Mouse (Mus musculus) granulocyte monocyte progenitor cell, adult 5-6 weeks (primary cell): ENCODE data around the gene 1600002K03Rik. TPM values are rescaled to one million over a fixed set of nuclear protein-coding genes. Genes with fewer than 3 reads are reported as not detected.
A peak's percentile ranks its signal among the peaks of the same experiment; 100 is the strongest.

Experiments used
- ATAC-seq: replicated peaks from 2 replicates; pipeline ENCODE4 v1.8.0; 2016; ENCODE audit warnings: mild to moderate bottlenecking, moderate TSS enrichment, inconsistent platforms; ENCODE audit not compliant: poor library complexity, severe bottlenecking
- total RNA-seq, 2 experiments: library from RNA; stranded (forward) in 1 of 2; stranded (reverse) in 1 of 2; fragments of 200-712, 200-1000 nt in 1 of 2; fragments of >200 nt in 1 of 2; fragmentation: Nextera tagmentation in 1 of 2; gene quantifications; 2 replicates each; pipeline ENCODE4 v1.2.3; 2014 to 2017

Gene 1600002K03Rik
- total RNA-seq, 2 experiments from 2014 or later = 11.2 to 43.4 TPM

DNA sequence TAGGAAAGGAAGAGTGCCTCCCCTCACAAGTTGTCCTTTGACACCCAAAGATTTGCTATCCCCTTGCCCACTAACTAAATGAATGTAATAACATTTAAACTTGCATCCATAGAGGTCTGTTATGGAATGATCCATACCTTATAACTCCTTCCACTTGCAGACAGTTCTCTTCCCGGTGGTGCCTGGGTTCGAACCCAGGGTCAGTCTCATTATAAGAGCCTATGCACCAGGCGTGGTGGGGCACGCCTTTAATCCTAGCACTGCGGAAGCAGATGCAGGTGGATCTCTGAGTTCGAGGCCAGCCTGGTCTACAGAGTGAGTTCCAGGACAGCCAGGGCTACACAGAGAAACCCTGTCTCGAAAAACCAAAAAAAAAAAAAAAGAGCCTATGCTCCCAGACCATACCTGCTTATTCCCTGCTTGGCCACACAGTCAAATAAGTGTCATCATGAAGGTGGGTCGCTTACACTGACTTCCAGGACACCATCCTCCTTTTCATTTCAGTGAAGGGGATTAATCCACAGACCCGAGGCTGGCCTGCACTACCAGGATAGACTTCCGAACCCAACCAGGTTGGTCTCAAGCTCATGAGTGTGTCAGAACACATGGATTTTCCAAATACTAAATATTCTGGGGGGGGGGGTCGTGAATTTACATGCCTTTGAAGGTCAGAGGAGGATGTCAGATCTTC is 32.6 kb upstream of the 1600002K03Rik start:
- ATAC-seq = no peak

DNA sequence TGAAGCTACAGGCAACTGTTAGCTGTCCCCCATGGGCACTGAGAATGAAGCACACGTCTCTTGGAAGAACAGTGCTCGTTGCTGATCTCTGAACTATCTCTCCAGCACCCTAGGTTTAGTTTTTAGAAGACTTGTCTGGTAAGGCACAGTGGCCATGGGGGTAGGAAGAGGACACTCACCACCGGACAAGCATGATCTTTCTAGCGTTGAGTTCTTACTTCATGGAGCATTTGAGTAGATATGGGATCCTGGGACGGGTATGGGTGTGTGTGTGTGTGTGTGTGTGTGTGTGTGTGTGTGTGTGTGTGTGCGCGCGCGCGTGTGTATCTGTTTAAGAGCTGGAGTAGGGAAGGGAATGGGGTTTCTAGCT is 32.1 kb upstream of the 1600002K03Rik start, which contains the start of gene Cbarp:
Gene Cbarp, minus strand, starts transcription at position 170 of the 370 bp plus-strand sequence.
- ATAC-seq = no peak

DNA sequence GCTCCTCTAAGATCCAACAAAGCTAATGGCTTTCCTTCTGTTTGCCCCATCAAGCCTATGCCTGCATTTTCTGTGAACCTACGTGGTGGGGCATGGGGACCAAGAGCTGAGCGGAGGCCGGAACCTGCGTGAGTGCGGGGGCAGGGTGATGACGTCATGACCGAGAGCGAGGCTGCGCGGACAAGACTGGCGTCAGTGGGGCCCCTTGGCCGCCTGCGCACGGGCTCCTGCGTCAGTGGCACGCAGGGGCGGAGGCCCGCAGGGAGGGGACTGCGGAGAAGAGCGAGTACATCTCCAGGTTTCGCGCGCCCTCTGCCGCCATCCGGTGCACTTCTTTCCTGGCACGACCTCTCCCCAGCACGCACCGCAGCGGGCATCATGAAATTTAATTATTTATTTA is 31.5 kb upstream of the 1600002K03Rik start:
- ATAC-seq = peak; percentile 76

DNA sequence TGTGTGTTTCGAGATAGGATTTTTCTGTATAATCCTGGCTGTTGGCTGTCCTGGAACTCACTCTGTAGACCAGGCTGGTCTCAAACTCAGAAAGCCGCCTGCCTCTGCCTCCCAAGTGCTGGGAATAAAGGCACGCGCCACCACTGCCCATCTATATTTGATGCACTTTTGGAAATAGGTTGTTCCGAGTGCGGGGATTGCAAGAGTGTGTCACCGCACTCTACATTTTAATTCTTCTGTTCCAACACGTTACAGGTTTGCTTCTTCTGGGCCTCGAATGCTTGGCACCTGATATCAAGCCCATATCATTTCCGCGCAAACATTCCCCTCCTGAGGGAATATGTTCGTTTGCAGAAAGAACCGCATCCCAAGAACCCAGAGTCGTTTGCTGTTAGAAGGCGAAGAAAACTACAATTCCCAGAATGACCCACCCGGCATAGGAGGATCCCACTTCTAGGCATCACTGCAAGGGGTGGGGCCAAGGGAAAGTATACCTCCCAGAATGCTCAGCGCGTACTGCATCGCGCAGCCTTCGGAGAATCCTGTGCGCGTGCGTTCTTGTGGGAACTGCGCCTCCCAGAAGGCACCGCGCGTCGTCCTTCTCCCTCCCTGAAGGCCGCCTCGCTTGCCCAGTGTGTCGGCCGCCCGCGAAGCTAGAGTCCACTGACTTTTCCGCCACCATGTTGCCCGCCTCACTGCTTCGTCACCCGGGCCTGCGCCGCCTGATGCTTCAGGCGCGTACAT is 30.8 kb upstream of the 1600002K03Rik start:
- peak; percentile 70 for ATAC-seq

DNA sequence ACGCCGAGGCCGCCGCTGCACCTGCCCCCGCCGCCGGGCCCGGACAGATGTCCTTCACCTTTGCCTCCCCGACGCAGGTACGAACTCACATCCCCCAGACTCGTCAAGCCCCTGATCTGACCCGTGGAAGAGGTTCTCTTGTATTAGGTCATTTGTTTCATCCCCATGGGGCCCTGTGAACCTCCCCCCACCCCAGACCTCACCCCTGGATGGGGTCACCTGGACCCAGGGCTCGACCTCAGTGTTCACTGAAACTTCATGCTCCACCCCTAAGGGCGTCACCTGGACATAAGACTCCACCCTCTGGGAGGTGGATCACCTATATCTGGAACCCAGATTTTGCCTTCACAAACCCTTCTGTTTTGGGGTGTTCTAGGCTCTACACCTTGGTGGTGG is 30.2 kb upstream of the 1600002K03Rik start:
- ATAC-seq = no peak

DNA sequence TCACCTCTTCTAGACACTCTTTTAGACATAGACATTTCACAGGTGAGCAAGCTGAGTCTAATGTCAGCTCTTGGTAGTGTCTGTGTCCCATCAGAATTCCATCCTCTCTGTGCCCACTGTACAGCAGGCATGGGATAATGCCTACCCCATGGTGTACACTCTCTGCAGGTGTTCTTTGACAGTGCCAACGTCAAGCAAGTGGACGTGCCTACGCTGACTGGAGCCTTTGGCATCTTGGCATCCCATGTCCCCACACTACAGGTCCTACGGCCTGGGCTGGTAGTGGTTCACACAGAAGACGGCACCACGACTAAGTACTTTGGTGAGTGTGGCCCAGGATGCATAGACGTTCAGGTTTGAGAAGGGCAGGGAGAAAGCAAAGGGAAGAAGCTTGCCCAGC is 29.1 kb upstream of the 1600002K03Rik start:
- ATAC-seq = no peak

DNA sequence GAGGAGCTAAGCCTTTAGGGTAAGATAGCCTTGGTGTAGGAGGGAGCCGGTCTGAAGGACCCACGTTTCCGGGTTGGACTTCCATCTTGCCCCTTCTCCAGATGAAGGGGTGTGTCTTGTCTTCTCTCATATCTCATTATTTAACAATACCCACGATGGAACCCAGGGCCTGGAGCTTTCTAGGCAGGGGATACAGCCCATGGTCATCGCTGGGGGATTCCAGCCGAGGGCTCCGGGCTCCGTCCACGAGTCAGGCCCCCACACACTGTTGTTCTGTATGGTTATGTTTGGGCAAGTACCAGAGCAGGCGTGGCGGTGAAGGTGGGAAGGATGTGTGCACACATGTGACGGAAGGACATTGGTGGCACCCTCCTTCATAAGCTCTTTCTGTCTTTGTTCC is 28.6 kb upstream of the 1600002K03Rik start:
- no peak for ATAC-seq

DNA sequence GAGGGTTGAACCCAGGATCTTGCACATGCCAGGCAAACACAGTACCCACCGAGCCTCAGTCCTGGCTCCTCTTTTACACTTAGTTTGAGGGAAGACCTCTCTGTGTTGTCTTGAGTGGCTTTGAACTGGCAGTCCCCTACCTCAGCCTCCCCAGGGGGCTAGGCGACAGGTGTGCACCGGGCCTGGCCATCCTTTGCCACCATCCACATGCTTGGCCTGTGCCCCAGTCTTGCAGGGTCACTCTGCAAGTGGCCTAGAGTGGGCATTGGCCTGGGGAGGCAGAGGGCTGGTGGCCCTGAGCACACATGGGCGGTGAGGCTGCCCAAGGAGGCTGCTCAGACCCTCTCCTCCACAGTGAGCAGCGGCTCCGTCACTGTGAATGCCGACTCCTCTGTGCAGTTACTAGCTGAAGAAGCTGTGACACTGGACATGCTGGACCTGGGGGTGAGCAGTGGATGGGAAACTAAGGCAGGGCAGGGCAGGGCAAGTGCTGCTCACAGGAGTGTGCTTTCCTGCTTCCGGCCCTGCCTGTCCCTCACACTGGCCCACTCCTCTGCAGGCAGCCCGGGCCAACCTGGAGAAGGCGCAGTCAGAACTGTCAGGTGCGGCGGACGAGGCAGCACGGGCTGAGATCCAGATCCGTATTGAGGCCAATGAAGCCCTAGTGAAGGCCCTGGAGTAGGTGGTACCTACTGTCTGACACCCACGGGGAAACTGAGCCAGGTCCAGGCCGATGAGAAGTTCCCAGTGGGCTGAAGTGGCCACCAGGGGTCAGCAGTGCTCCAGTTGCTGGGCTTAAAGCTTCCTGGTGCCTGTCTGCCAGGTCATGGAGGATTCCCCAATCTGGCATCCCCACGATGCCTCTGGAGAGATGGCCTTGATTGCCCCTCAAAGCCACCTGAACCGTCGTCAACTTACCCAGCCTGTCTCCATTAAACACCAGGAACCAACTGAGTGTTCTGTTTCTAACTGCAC is 27.6 kb upstream of the 1600002K03Rik start:
- no peak for ATAC-seq

DNA sequence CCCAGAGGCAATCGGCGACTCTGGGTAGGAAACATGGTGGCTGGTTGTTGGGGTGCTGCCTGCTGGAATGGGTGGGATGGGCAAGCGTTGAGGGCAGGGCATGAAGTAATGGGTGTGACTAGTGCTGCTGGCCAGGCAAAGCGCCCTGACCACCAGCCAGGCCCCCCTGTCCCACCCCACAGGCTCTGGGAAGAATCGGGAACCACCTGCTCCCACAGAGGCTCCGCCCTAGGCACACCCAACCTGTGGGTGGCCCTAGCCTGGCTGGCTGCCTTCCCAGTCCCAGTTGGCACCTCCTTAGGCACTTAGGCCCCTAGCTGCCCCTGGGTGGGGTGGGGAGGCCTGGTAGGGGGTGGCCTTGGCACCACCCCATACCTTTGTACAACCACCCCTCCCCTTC is 26.8 kb upstream of the 1600002K03Rik start:
- ATAC-seq = no peak

DNA sequence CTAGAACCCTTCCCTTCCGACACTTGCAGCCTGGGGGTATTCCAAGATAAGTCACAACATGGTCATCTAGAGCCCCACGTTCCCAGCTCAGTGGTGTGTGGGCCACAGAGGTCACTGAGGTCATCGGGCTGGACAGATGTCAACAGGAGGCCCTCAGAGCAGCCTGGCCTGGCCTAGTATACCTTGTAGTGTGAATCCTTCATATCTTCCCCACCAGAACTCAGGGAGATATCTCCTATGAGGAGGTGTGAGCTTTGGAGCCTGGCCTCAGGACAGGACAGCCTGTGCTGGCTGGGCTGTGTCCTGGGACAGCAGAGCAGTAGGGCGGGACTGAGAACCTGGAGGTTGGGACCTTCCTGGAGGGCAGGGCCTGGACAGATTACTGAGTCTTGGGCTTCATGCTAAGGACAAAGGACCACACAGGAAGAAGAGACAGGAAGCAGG is 26.2 kb upstream of the 1600002K03Rik start:
- ATAC-seq = no peak

DNA sequence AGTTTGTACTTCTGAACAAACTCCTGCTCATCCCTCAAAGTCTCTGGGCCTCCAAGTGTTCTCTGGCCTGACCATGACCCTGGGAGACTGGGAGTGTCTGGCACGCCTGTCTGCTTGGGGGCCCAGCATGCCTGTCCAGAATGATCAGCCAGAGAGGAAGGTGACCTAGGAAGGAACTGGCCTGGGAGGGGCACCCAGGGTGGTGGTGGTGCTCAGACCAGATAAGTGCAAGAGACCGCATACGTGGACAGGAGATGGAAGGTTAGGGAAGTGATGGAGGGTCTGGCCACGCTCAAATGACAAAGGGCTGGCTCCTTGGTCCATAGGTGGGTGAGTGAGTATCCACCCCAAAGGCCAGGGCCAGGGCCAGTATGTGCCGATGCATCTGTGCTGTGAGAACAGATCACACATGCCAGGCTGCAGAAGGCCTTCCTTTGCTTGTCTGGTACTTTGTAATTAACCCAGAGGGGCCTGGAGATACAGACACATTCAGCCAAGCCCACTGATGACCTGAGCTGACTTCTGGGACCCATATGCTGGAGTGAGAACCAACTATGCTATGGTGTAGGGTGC is 25.5 kb upstream of the 1600002K03Rik start:
- ATAC-seq = no peak

DNA sequence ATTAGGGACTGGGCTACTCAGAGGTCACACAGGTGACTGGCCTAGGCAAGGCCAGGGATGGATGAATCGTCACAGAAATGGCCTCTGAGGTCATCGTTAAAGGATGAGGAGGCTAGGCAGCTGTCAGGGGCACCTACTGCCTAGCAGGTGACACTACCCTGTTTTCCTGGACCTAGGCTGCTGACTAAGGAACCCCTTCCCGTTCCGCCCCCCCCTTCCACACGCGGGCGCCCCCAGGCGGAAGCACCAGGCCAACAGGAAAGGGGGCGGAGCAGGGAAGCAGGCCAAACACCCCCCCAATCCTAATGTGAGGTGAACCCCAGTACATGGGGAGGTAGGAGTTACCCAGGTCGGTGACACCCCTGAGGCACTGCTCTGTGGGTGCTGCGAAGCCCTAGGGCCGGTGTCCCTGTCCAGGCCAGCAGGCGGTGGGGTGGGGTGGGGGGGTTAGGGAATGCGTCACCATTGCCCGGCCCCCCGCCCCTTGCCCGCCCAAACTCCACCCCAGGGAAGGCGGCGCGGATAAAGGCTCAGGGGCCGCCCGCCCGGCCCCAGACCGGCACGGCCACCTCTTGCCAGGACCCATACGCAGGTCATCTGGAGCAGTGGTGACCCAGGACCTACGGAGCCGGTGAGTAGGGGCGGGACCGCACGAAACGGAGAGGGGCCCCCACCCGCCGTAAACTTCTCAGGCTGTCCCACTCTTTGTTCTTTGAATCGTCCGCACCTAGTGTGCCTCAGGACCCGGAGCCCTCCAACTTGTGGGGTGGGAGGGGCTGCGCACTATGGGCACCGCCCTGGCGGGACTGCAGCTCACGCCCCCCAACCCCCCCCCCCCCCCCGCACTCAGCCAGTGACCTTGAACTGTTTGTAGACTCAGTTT is 24.8 kb upstream of the 1600002K03Rik start, which contains the start of gene Midn:
Gene Midn, plus strand, starts transcription at position 554 of the 883 bp plus-strand sequence.
- peak; percentile 21 for ATAC-seq

DNA sequence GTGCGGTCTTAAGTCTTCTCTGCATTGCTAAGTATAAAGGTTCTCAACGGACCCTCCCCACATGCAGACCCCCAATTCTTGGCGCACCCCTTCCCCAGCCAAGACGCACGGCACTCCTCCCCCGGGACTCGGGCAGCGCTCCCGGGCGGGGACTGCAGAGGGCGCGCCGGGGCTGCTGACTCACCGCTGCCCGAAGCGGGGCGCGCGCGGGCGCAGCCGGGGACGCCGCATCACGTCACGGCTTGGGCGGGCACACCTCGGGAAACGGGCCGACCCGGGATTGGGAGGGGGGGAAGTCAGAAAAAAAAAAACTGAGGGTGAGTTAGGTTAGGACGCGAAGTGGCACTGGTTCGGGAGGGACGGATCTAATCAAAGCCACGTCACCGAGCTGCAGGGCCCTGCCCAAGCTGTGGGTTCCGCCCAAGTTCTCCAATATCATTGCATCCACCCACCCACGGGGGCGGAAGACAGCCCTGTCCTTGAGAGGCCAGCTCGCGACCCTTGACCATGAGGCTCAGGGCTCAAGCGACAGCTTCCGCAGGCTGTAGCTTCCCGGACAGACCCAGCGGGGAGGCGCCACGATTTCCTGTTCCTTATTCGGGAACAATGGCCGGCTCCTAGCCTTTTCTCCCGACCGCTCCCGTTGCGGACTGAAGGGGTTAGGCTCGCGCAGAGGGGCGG is 24.0 kb upstream of the 1600002K03Rik start:
- peak; percentile 20 for ATAC-seq

DNA sequence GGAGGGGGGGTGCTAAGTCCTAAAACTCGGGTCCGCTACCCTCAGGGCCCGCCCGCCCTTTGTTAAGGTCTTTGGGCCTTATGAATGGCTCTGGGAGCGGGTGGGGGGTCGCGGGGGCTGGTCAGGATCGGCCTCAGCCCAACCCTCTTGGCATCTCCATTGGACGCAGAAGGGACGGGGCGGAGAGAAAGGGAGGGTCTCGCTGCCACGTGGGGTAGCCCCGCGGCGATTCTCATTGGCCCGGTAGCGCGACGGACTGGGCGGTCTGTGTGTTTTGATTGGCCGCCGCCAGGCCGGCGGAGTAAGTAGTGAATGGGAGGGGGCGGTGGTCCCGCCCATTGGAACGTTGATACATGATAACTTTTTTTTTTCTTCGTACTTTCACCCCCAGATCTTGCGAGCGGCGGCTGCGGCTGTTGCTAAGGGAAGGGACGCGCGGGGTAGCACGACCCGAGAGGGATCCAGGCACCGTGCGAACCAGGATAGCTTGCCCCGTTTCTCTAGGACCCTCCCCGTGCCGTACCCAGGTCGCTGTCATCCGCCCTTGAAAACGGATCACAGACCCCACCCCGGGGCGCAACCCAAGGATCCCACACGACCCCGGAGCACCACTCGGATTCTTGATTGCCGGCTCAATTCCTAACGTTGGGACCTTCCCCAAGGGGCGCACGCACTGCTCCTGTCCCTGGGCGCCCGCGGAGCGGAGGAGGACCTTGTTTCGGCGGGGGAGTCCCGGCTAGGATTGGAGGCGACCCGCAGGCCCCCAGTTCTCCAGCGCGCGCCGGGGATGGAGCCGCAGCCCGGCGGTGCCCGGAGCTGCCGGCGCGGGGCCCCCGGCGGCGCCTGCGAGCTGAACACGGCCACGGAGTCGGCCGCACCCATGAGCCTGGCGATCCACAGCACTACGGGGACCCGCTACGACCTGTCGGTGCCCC is 23.2 kb upstream of the 1600002K03Rik start:
- ATAC-seq = peak; percentile 55

DNA sequence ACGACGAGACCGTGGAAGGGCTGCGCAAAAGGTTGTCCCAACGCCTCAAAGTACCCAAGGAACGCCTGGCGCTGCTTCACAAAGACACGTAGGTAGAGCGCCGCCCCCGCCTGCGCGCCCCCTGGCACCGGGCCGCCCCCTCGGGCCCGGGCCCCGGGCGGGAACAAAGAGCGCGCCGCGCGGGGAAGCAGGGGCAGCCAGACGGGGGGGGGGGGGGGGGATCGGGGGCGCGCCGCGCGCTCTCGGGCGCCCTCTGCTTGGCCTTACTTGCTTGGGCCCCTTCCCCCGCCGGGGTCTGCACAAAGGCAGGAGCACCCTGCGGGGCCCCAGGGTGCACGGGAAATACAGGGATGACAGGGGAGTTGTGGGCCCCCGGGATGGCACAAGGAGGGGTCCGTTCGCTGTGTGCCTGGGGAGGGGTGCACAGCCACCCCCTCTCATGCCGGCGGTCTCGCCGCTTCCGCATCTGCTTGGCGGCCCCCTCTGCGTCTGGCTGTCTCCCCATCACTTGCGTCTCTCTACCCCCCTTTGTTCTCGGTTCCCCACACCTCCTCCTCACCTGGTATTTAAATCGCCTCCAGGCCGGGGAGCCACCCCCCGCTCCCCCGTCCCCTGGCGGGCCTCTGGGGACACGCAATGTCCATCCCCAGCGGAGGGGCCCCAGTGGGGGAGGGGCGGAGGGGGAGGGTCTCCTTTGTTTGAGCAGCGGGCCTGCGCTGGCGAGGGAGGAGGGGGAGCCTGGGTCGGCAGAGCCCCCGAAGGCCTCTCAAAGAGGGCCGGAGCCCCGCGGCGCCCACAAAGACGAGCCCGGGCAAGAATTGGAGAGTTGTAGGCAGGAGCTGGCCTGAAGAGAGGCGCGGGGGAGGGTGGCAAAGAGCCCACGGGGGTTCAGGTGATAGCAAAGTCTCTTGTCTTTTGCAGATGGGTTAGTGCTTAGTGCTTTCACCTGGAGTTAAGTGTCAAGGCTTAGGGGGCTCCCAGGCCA is 22.2 kb upstream of the 1600002K03Rik start:
- no peak for ATAC-seq

DNA sequence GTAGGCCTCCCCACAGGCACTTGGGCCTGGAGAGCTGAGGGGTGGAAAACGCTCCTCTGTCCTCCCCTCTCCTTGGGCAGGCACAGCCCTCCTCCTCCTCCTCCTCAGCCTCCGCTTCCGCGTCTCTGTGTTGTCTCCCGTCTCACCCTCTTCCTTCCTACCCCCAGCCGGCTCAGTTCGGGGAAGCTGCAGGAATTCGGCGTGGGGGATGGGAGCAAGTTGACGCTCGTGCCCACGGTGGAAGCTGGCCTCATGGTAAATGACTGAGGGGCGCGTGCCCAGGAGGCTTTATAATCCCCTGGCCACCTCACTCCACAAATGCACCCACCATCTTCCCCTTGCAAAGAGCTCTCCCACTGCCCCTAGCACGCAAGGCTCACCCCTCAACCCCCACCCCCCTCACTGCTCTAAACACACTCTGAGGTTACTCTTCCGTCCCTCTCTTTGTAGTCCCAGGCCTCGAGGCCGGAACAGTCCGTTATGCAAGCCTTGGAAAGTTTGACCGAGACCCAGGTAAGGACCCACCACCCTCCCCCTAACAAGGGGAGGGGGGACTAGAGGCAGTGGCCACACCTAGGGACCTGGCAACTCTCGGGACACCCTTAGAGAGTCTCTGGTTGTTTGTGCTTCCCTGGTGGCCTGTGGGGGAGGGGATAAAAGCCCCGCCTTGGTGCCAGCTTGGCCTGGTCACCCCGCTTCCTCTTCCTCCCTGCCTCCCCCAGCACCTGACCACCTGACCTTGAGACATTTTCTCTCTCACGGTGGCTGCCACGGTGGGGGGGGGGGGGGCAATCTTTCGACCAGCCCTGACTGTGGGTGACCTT is 21.3 kb upstream of the 1600002K03Rik start:
- ATAC-seq = no peak
